Mouse (Mus musculus): ENCODE results near the gene Nt5c1a.

Gene Nt5c1a

DNA sequence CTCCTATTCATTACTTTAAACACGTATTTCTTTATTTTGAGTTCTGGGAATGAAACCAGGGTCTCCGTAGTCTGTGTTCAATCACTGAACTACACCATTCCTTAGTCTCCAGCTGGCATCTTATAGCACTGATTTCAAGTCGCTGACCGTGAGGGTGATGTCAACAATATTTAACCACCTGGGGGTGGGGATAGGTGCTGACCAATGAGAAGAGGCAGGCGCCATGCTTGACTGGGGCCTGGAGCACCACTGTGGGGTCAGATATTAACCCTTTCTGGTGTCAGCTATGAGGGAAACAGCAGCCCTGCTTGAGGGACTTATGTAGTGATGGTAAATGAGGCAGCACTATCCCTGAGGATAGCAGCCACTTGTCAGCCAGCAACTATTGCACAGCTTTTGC lies 10.1 kb downstream of the Nt5c1a start:
- no peak for DNase-seq (ENCODE audit: low read depth, low spot score)

DNA sequence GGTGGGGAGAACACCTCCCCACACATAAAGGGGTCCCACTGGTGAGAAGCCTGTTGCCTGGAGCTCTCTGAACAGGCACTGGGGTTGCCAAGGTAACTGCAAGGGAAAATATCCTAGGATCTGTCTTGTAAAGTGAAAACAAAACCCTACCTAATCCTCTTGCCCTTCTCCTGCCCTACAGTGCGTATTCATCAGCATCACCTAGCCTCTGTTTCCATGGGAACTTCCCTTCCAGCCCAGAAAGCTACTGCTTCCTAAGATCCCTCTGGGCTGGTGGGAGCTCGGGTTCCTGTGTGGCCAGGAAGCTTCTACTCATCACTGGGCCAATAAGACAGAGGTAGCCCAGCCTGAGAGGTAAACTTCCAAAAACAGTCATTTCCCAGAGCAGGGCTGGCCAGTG lies 11.0 kb downstream of the Nt5c1a start:
- DNase-seq (ENCODE audit: low read depth, low spot score) = peak; percentile 47

- no peak for DNase-seq (ENCODE audit: low read depth, low spot score)
Measured at GRCm38 (mm10) chr4:123213975-123214374, 12.7 kb downstream of the Nt5c1a start.

- no peak for DNase-seq (ENCODE audit: low read depth, low spot score)
Measured at GRCm38 (mm10) chr4:123215367-123215766, 14.1 kb downstream of the Nt5c1a start.

GRCm38 (mm10) chr4:123216782-123217181 lies 15.5 kb downstream of the Nt5c1a start:
- peak; percentile 75 for DNase-seq (ENCODE audit: low read depth, low spot score)

GRCm38 (mm10) chr4:123219720-123220357 lies 18.5 kb downstream of the Nt5c1a start:
- peak; percentile 79 for DNase-seq (ENCODE audit: low read depth, low spot score)

GRCm38 (mm10) chr4:123220637-123221036 lies 19.3 kb downstream of the Nt5c1a start:
- DNase-seq (ENCODE audit: low read depth, low spot score) = no peak

DNA sequence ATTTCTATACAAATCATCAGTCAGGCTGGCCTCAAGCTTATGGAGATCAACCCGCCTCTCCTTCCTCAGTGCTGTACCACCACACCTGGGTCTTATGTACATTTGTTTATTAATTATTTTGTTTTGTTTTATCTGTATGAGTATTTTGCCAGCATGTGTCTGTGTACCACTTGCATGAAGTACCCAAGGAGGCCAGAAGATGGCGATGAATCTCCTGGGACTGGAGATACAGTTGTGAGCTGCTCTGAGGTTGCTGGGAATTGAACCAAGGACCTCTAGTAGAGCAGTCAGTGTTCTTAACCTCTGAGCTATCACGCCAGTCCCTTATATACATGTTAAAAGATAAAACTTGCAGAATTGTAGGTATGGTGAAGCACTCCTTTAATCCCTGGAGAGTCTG lies 22.0 kb downstream of the Nt5c1a start:
- DNase-seq (ENCODE audit: low read depth, low spot score) = no peak

DNA sequence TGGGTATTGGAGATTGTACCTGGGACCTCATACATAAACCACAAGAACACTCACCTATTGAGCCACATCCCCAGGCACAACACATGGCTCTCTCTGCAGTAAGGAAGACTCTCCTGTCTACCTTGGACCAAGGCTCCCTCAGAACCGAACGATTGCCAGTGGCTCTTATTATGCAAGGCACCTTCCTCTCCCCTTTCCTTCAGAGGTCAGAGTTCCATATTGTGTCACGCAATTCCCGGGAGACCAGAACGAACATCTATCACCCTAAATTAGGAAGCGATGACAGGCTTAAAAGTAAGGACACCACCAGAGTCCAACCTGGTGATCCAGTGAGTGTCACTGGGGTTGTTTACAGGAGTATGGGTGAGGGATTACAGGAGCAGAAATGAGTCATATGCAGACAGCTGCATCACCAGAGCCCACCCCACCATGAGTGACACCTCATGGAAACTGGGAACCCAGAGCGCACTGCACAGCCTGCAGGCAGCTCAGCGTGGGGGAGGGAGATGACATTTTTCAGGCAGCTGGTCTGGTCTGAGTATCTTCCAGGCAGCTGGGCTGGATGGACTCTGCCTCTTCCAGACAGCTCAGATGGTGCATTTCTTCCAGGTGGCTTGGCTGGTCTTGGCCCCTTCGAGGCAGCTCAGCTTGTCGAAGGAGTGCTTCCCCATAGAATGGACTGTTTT lies 24.6 kb downstream of the Nt5c1a start:
- peak; percentile 39 for DNase-seq (ENCODE audit: low read depth, low spot score)

GRCm38 (mm10) chr4:123227707-123228106 lies 26.4 kb downstream of the Nt5c1a start:
- DNase-seq (ENCODE audit: low read depth, low spot score) = peak; percentile 45

GRCm38 (mm10) chr4:123228270-123228669 lies 27.0 kb downstream of the Nt5c1a start:
- no peak for DNase-seq (ENCODE audit: low read depth, low spot score)

DNA sequence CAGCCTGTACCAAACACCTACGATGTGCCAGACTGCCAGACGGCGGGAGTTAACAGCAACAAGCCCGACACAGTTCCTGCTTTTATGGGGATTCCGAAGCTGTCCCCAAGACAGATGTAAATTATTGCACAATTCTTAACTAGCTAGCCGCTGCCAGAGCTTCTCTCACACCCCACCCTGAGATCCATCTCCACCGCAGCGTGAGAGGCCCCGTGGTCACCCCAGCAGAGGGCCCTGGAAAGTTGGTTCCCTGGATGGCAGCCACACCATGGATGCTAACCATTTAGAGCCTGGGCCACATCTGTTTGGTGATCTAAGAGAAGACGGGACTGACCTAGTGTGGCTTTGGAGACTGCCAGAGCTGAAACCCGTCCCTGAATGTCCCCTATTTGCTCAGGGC lies 27.9 kb downstream of the Nt5c1a start:
- DNase-seq (ENCODE audit: low read depth, low spot score) = no peak

- no peak for DNase-seq (ENCODE audit: low read depth, low spot score)
Measured at GRCm38 (mm10) chr4:123232841-123233240, 31.5 kb downstream of the Nt5c1a start.

- DNase-seq (ENCODE audit: low read depth, low spot score) = no peak
Measured at GRCm38 (mm10) chr4:123233492-123234084, 32.3 kb downstream of the Nt5c1a start, which contains the start of gene Heyl. Gene Heyl, plus strand, starts transcription at chr4:123233556.

DNA sequence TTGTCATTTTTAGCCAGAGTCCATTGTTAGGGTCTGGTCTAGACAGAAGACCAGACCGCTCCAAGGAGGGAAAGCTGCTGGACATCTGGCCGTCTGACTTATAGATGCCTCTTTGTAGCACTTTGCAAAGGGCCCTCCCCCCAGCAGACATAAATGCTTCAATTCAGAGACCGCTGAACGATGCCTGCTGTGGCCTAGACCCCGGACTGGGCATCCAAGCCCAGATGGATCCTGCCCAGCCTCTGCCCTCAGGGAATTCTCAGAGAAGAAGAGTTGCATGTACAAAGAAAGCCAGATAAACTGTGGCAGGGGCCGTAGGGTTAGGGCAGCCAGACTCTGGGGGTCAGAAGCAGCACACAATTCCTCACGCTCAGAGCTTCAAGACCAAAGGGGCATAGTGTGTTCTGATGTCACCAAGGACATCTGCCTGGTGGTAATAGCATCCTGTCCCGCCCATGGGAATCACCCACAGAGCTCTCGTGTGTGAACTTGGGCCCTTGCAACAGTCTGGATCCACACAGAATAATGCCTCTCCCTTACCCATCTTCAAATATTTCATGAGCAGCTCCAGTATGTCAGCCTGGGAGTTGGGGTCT lies 34.6 kb downstream of the Nt5c1a start:
- no peak for DNase-seq (ENCODE audit: low read depth, low spot score)

- no peak for DNase-seq (ENCODE audit: low read depth, low spot score)
Measured at GRCm38 (mm10) chr4:123236431-123237031, 35.2 kb downstream of the Nt5c1a start.

DNA sequence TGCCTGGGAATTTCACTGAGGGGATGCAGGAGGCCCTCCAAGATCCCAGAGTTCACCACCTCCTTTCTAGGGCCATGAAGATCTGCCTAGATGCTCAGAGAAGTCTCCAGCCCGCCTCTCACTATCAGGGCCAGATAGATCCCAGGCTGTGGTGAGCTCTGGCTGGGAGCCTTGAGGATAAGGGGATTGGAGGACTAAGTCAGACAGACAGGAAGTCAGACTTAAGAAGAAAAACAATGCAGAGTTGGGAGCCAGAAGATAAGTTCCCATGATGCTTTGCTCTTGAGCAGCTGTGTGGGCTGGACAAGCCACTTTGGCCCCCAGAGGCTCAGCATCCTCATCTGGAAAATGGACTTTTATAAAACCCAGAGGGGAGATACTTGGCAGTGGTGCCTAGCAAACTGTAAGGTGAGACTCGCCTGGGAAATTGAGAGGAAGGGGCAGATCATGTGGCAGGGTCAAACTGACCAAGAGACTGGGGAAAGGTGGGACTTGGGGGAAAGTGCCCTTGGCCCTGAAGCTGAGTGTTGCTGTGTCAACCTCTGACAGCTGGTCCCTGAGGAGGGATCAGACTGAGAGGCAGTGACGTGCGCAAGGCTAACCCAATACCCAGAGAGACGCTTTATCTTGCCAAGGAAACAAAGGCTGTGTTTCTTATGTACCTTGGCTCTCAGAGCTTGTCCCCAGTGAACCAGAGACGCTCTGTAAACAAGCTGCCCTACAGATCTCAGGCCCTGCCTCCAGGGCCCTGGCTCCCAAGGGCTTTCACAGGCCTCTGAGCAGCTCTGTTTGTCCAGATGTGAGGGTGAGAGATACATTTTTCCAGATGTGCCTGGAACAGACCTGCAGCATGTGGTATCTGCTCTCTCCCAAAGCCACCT lies 36.3 kb downstream of the Nt5c1a start:
- DNase-seq (ENCODE audit: low read depth, low spot score) = no peak

DNA sequence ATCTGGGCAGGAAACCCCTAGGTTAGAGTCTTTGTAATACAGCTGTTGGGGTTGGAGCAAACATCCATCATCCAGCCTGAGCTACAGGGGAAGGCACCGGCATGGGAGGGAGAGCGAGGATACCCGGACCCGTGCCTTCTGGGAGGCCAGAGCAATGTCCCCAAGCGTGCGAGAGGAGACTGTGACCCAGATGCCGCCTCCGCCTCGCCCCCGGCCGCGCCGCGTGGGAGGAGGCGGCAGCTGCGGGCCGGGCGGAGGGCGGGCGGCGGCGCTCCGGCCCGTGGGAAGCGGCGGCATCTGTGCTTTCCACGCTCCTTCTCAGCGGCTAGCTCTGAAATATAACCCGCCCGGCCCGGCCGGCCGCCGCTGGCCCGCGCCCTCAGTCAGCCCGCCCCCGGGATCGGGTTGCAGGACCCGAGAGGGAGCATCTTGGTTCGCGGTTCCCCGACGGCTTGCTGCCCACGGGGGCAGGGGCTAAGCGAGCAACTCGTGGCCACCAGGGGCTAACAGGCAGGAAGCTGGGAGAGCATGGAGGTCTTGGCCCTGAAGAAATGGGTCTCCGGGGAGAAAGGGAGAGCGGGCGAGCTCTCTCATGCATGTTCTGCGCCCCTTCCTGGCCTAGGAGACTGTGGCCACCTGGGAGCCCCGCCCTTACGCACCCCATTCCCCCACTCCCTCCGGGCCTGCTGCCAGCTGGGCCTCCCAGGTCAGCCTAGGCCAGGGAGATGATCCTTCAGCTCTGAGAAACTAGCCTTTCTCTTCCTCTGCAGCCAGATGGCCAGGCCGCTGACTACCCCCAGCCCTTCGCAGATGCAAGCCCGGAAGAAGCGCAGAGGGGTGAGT lies 38.3 kb downstream of the Nt5c1a start:
- DNase-seq (ENCODE audit: low read depth, low spot score) = no peak

DNA sequence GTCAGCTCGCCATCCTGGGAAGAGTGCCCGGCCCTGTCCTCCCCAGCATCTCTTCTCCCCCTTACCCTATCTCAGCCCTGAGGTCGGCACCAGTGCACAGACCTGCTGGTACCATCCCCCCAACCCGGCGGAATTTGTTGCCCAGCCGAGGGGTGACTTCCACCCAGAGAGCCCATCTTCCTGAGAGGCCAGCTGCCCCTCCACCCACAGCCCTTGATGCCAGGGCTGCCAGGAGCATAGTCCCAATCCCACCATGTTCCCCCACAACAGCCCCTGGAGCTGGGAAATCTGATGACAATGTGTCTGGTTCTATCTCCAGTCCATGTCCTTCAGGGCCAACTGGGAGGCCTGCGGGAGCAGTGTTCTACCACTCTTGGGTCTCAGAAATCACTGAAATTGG lies 44.9 kb downstream of the Nt5c1a start:
- no peak for DNase-seq (ENCODE audit: low read depth, low spot score)

DNA sequence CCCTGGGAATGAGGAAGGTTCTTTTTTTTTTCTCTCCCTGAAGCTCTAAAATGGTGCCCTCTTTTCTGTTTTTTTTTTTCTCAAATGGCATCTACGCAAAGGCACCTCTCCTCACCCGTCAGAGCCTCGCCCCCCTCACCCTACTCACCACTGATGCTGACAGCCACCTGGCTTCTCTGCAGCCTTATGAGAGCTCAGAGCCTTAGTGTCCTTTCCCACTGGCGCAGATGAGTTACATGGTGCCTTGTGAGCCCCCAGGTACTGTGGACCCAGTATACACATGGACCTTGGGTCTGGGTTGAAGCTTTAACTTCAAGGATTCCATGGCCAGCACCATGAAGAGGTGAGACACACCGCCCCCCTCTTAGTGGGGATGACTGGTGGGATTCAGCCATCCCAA lies 45.3 kb downstream of the Nt5c1a start:
- DNase-seq (ENCODE audit: low read depth, low spot score) = no peak
